Mouse (Mus musculus) ES-Bruce4 (cell line): ENCODE data around the gene Slc9a3. TPM values are rescaled to one million over a fixed set of nuclear protein-coding genes. Genes with fewer than 3 reads are reported as not detected.

Source experiments
- H3K27ac ChIP-seq: 2 replicates; pipeline ENCODE4 v1.5.1; 2012; ENCODE audit warnings: low read length, inconsistent platforms; ENCODE audit not compliant: insufficient read depth
- H3K27me3 ChIP-seq: 2 replicates; pipeline ENCODE4 v1.6.1; 2012; ENCODE audit warnings: mild to moderate bottlenecking, low read length, inconsistent platforms; ENCODE audit not compliant: control insufficient read depth, poor library complexity, insufficient read depth, severe bottlenecking
- H3K36me3 ChIP-seq: 2 replicates; pipeline ENCODE4 v1.6.1; 2012; ENCODE audit warnings: inconsistent platforms, mild to moderate bottlenecking, low read length, moderate library complexity; ENCODE audit not compliant: control insufficient read depth, poor library complexity, insufficient read depth, severe bottlenecking
- H3K4me1 ChIP-seq: one replicate; pipeline ENCODE4 v1.8.1; 2011; ENCODE audit warnings: low read length; ENCODE audit not compliant: control insufficient read depth, insufficient read depth
- H3K4me3 ChIP-seq: 2 replicates; pipeline ENCODE4 v1.5.1; 2011; ENCODE audit warnings: low read depth, mild to moderate bottlenecking, low read length
- H3K9ac ChIP-seq: 2 replicates; pipeline ENCODE4 v1.6.1; 2012; ENCODE audit warnings: low read depth, mild to moderate bottlenecking, inconsistent platforms; ENCODE audit not compliant: poor library complexity, severe bottlenecking
- H3K9me3 ChIP-seq: replicated peaks from 2 replicates; pipeline ENCODE4 v1.6.1; 2012; ENCODE audit warnings: mild to moderate bottlenecking, low read length, inconsistent platforms; ENCODE audit not compliant: control insufficient read depth, poor library complexity, insufficient read depth, severe bottlenecking
- CTCF ChIP-seq: IDR thresholded peaks from one replicate; pipeline ENCODE4 v1.8.1; 2011; ENCODE audit warnings: low read depth, low read length
- EP300 ChIP-seq: IDR thresholded peaks from 2 replicates; pipeline ENCODE4 v1.6.1; 2011; ENCODE audit warnings: low read depth, low read length; ENCODE audit not compliant: insufficient read depth
- POLR2A ChIP-seq: IDR thresholded peaks from one replicate; pipeline ENCODE4 v1.8.1; 2011; ENCODE audit warnings: low read length; ENCODE audit not compliant: insufficient read depth
- polyA plus RNA-seq: library from polyadenylated mRNA; stranded (reverse); fragments of >200 nt; gene quantifications from 2 replicates; pipeline ENCODE4 v1.2.4, GENCODE M21; 2011; ENCODE audit warnings: low read depth; ENCODE audit not compliant: missing spikeins, insufficient read depth, insufficient read length

Slc9a3 gene
- polyA plus RNA-seq, 1 experiment = not detected

GRCm38 (mm10) chr13:74113626-74114191, 7.5 kb upstream of the Slc9a3 start:
- Histone ChIP-seq H3K27me3 (no peaks in the 10 kb centered on the region), H3K4me3 (no peak overlapping the region), H3K9ac (no peak overlapping the region), H3K27ac (no peak overlapping the region), H3K9me3 (no peaks in the 10 kb centered on the region; the same call in 1 of the 2 replicates), H3K36me3 (no peaks in the 10 kb centered on the region), H3K4me1 (no peaks in the 10 kb centered on the region)
- no peak for TF ChIP-seq CTCF
- TF ChIP-seq EP300 = no peak
- TF ChIP-seq POLR2A = no peak

- Histone ChIP-seq H3K9me3 (no peaks in the 10 kb centered on the region), H3K9ac (no peak overlapping the region), H3K4me3 (no peak overlapping the region), H3K27me3 (no peaks in the 10 kb centered on the region; the same call in 1 of the 2 replicates), H3K4me1 (no peaks in the 10 kb centered on the region), H3K27ac (no peak overlapping the region), H3K36me3 (no peaks in the 10 kb centered on the region)
- no peak for TF ChIP-seq POLR2A
- no peak for TF ChIP-seq CTCF
- no peak for TF ChIP-seq EP300
Measured at GRCm38 (mm10) chr13:74121795-74122330, 606 bp downstream of the Slc9a3 start.

GRCm38 (mm10) chr13:74122632-74123031, 1.4 kb downstream of the Slc9a3 start:
- no peak for TF ChIP-seq POLR2A
- no peak for TF ChIP-seq CTCF
- no peak for TF ChIP-seq EP300
- no peak overlapping the region for H3K4me3 ChIP-seq
- no peaks in the 10 kb centered on the region; the same call in 1 of the 2 replicates for H3K27me3 ChIP-seq
- H3K27ac ChIP-seq = no peak overlapping the region
- no peak overlapping the region for H3K9ac ChIP-seq
- no peaks in the 10 kb centered on the region for H3K36me3 ChIP-seq
- no peaks in the 10 kb centered on the region for H3K4me1 ChIP-seq
- H3K9me3 ChIP-seq = no peaks in the 10 kb centered on the region

DNA sequence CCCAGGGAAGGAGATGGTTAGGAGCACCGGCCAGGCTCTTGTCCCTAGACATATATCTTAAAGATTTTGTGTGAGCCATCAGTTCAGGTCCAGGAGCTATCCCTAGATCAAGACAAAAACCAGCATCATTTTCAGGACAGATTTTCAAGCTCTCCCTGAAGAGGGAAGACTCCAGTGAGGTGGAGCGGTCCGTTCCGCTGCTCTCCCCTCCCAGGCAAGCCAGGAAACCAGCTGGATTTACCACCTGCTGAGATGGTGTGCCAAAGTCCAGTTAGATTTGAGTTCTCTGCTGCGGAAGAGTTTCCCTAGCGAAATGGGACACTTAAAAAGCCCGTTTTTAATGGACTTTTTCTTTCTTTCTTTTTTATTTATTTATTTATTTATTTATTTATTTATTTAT, 6.3 kb downstream of the Slc9a3 start:
- Histone ChIP-seq H3K27me3 (no peaks in the 10 kb centered on the region; the same call in 1 of the 2 replicates), H3K4me3 (no peak overlapping the region), H3K36me3 (no peaks in the 10 kb centered on the region), H3K27ac (no peak overlapping the region), H3K4me1 (no peaks in the 10 kb centered on the region), H3K9ac (no peak overlapping the region), H3K9me3 (no peaks in the 10 kb centered on the region)
- TF ChIP-seq CTCF = no peak
- no peak for TF ChIP-seq POLR2A
- TF ChIP-seq EP300 = no peak

GRCm38 (mm10) chr13:74129909-74130308, 8.7 kb downstream of the Slc9a3 start:
- no peak overlapping the region for H3K27ac ChIP-seq
- TF ChIP-seq CTCF (no peak), POLR2A (no peak), EP300 (no peak)
- no peaks in the 10 kb centered on the region for H3K4me1 ChIP-seq
- no peaks in the 10 kb centered on the region for H3K27me3 ChIP-seq
- H3K4me3 ChIP-seq = no peak overlapping the region
- H3K9me3 ChIP-seq = no peaks in the 10 kb centered on the region
- H3K36me3 ChIP-seq = no peaks in the 10 kb centered on the region
- H3K9ac ChIP-seq = no peak overlapping the region

DNA sequence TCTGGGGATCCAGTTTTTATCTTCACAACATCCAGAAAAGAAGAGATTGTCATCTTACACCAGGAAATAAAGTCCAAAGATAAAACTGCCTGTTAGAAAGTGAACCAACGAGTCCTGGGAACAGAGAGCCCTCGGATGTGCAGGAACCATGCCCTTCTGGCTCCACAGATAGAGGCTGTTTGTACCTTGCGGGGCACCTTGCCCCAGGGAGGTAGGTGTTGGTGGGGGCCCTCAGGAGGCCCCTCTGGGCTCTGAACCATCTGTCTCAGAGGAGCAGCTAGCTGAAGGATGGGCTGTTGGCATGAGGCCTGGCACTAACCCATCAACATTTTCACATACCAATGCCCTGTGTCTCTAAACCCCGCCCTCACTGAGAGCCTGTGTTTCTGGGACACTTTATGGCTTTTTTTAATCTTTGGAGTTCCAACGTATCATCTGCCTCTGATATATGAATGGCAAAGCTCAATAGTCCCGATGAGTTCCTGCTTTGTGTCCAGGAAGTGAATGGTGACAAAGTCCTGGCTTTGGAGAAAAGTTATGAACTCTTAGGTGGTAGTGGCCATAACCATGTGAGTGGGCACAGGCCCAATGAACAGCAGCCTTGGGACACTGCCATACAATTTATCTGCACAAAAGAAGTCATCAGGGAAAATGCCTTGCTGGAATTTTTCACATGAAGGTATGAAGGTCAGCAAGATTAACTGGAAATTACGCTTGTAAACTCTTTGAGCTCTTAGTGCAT, 17.8 kb downstream of the Slc9a3 start:
- no peaks in the 10 kb centered on the region for H3K4me1 ChIP-seq
- H3K27me3 ChIP-seq = no peaks in the 10 kb centered on the region; the same call in 1 of the 2 replicates
- no peak overlapping the region for H3K27ac ChIP-seq
- no peak overlapping the region for H3K4me3 ChIP-seq
- no peaks in the 10 kb centered on the region for H3K36me3 ChIP-seq
- no peak for TF ChIP-seq POLR2A
- TF ChIP-seq CTCF = no peak
- no peak for TF ChIP-seq EP300
- H3K9ac ChIP-seq = no peak overlapping the region
- H3K9me3 ChIP-seq = no peaks in the 10 kb centered on the region
